Mouse (Mus musculus) cerebellum, adult 18-20 months (tissue): ENCODE results near the gene Prl6a1.

Source experiments
- DNase-seq, 2 experiments: peaks; one replicate each; pipeline ENCODE4 v3.0.0; 2021

Prl6a1 gene

GRCm38 (mm10) chr13:27312334-27313225, at the start of gene Prl6a1:
Gene Prl6a1 (plus strand): TSS chr13:27312627.
- no peak for DNase-seq

DNA sequence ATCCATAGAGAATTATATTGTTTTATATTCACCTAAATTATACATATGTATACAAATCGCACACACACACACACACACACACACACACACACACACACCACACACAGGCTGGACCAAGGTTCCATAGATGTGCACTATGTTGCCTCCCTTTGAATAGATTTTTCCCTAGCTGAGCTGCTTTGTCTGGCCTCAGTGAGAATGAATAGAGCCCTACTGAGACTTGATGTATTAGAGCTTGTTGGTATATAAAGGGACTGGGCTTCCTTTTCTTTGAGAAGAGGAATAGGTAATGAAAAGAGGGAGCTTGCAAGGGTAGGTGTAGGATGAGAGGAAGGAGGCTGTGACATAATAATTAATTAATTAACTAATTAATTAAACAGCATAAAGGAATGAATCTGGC, 22.6 kb downstream of the Prl6a1 start:
- no peak for DNase-seq

DNA sequence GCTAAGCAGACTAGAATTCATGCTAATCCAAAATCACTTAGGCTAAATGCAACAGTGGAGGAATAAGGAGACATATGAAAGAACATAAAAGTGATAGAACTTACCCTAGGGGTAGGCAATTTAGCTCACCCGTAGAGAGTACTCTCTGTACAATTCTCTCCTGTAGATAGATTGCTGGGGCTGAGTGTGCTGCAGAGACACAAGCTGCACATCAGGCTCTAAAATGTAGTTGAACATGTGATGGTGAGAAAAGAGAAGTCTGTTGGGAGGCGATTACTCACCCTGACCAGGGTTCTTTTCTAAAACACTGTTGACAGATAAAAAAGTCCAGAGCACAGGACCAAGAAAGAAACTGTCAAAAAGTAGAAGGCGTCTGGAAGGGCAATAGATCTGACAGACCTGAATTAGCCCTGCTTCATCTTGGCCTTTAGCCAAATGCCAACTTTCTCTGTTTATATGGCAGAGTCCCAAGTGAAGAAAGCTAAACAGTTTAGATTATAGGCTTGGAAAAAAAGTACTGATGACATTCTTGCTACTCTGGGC, 30.4 kb downstream of the Prl6a1 start:
- no peak for DNase-seq

- no peak for DNase-seq
Observed at GRCm38 (mm10) chr13:27345373-27345772, 32.9 kb downstream of the Prl6a1 start, which contains the start of gene Prl8a2. Gene Prl8a2 (plus strand): TSS chr13:27345673.
